ENCODE assay signal across 29 mouse cellular contexts in the genomic region with DNA sequence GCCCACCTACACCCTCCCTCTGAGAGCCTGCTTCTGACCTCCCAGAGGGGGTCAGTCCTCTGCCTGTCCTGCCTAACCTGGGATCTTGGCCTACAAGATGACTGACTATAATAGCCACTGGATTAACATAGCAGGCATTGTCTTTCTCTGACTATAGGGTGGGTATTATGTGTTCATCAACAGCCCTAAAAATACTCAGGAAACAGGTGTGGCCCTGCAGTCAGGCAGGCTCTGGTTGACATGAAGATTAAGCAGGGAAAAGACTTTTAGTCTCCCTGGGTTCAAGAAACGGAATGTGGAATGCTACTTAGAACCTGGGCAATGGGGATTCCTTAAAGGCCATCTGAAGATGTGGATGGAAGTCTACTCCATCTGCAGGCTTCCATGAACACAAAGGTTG. TPM values are rescaled to one million over a fixed set of nuclear protein-coding genes. Genes with fewer than 3 reads are reported as not detected.
DNase-seq lines count a peak whose midpoint lies in the region; ATAC-seq lines count a peak whose summit lies in the region.
"Had no signal": no experiment of that assay in that cellular context is flagged by ENCODE, and none has a peak within 500 bp of the region (broad histone marks: within the 10 kb centered on the region; RNA-seq: fewer than 3 reads in every experiment).

No protein-coding gene starts in this region.

- H3K9me3 ChIP-seq in heart, embryonic 11.5 days (replicated peaks; ENCODE audit: control insufficient read depth, low read length), result no peaks in the 10 kb centered on the region
- H3K9me3 ChIP-seq in heart, embryonic 16.5 days (replicated peaks; ENCODE audit: control insufficient read depth, low read length), result no peaks in the 10 kb centered on the region
- no peaks in the 10 kb centered on the region for H3K9me3 ChIP-seq in limb, embryonic 10.5 days (replicated peaks)
- no peaks in the 10 kb centered on the region for H3K9me3 ChIP-seq in limb, embryonic 15.5 days
- H3K9me3 ChIP-seq: embryonic facial prominence, embryonic 12.5 days; forebrain, embryonic 10.5 days; forebrain, embryonic 15.5 days; hindbrain, embryonic 12.5 days; liver, embryonic 15.5 days; lung, embryonic 15.5 days; midbrain, embryonic 12.5 days; neural tube, embryonic 13.5 days had no signal

- DNase-seq in heart, adult 9 months (ENCODE audit: low spot score in 2 of 2), result no peak
- no peak for DNase-seq in heart, postnatal 14 days
- no peak for DNase-seq in limb, embryonic 10.5 days (ENCODE audit: low spot score)
- no peak for DNase-seq in spleen, postnatal 4 days (ENCODE audit: low spot score in 2 of 2)
- DNase-seq: adrenal gland, postnatal 14 days; cerebellum, adult 11 months; cerebellum, adult 9-10 months; cerebellum, postnatal 36 days; kidney, adult 8-10 months; kidney, postnatal 4 days; lung, postnatal 36 days; thymus, postnatal 4 days had no signal

- 59% methylated on average over 1 of the region's 1 CpGs for WGBS in heart, embryonic 11.5 days (ENCODE audit: insufficient replicate concordance)
- WGBS in heart, embryonic 16.5 days, result 50% methylated on average over 1 of the region's 1 CpGs
- 67% methylated on average over 1 of the region's 1 CpGs for WGBS in limb, embryonic 10.5 days
- 67% methylated on average over 1 of the region's 1 CpGs for WGBS in limb, embryonic 15.5 days

- intact Hi-C loops in heart, postnatal 14 days (cut with DNase I), result no loop called here

- no peak for ATAC-seq in heart, embryonic 11.5 days (replicated peaks; ENCODE audit: insufficient number of reproducible peaks, low FRiP score, low TSS enrichment)
- no peak for ATAC-seq in heart, embryonic 16.5 days (replicated peaks; ENCODE audit: extremely low read depth, insufficient read depth, low FRiP score)
- ATAC-seq in limb, embryonic 15.5 days (ENCODE audit: insufficient number of reproducible peaks, low FRiP score, low TSS enrichment, low read depth), result no peak
- ATAC-seq: CD4-positive, CD25-positive, alpha-beta regulatory T cell, adult 4 months; forebrain, embryonic 15.5 days; intestine, embryonic 16.5 days had no signal

- no peaks in the 10 kb centered on the region for H3K27me3 ChIP-seq in heart, embryonic 11.5 days (ENCODE audit: control insufficient read depth, insufficient read depth, low read length)
- H3K27me3 ChIP-seq in heart, embryonic 16.5 days (ENCODE audit: control insufficient read depth, insufficient read depth, low read length), result no peaks in the 10 kb centered on the region
- H3K27me3 ChIP-seq in limb, embryonic 10.5 days (ENCODE audit: low read depth, poor library complexity, severe bottlenecking), result peaks cover 30% of the 10 kb centered on the region
- H3K27me3 ChIP-seq in limb, embryonic 15.5 days, result no peaks in the 10 kb centered on the region
- H3K27me3 ChIP-seq: lung, embryonic 15.5 days had no signal

- H3K36me3 ChIP-seq in heart, embryonic 11.5 days (ENCODE audit: control insufficient read depth, insufficient read depth, low read length), result no peaks in the 10 kb centered on the region; the same call in 1 of the 2 replicates
- H3K36me3 ChIP-seq in heart, embryonic 16.5 days (ENCODE audit: control insufficient read depth, insufficient read depth), result peaks cover 6% of the 10 kb centered on the region
- no peaks in the 10 kb centered on the region for H3K36me3 ChIP-seq in limb, embryonic 10.5 days
- H3K36me3 ChIP-seq in limb, embryonic 15.5 days, result no peaks in the 10 kb centered on the region
- H3K36me3 ChIP-seq: embryonic facial prominence, embryonic 12.5 days; forebrain, embryonic 10.5 days; forebrain, embryonic 15.5 days; hindbrain, embryonic 12.5 days; liver, embryonic 15.5 days; lung, embryonic 15.5 days; midbrain, embryonic 12.5 days; neural tube, embryonic 13.5 days had no signal

- H3K4me1 ChIP-seq in heart, embryonic 11.5 days (ENCODE audit: control insufficient read depth, insufficient read depth, low read length), result peaks cover 80% of the 10 kb centered on the region
- H3K4me1 ChIP-seq in heart, embryonic 16.5 days (ENCODE audit: control insufficient read depth, insufficient read depth, low read length), result peaks cover 66% of the 10 kb centered on the region
- peaks cover 48% of the 10 kb centered on the region for H3K4me1 ChIP-seq in limb, embryonic 10.5 days
- peaks cover 30% of the 10 kb centered on the region for H3K4me1 ChIP-seq in limb, embryonic 15.5 days

- peak overlapping the region; percentile 88 for H3K4me2 ChIP-seq in heart, embryonic 11.5 days
- H3K4me2 ChIP-seq in heart, embryonic 16.5 days (ENCODE audit: low read depth, low read length), result peak overlapping the region; percentile 85
- H3K4me2 ChIP-seq in limb, embryonic 15.5 days, result no peak overlapping the region
- H3K4me2 ChIP-seq: embryonic facial prominence, embryonic 12.5 days; forebrain, embryonic 15.5 days; hindbrain, embryonic 12.5 days; liver, embryonic 15.5 days; lung, embryonic 15.5 days; midbrain, embryonic 12.5 days; neural tube, embryonic 13.5 days had no signal

- H3K9ac ChIP-seq in heart, embryonic 11.5 days (ENCODE audit: low read depth, low read length), result peak overlapping the region; percentile 87
- peak overlapping the region; percentile 59 for H3K9ac ChIP-seq in heart, embryonic 16.5 days (ENCODE audit: low read length)
- no peak overlapping the region for H3K9ac ChIP-seq in limb, embryonic 15.5 days
- H3K9ac ChIP-seq: embryonic facial prominence, embryonic 12.5 days; forebrain, embryonic 15.5 days; hindbrain, embryonic 12.5 days; liver, embryonic 15.5 days; lung, embryonic 15.5 days; midbrain, embryonic 12.5 days; neural tube, embryonic 13.5 days had no signal

- H3K27ac ChIP-seq in heart, embryonic 11.5 days (ENCODE audit: low read depth, low read length), result peak overlapping the region; percentile 100
- H3K27ac ChIP-seq in heart, embryonic 16.5 days (ENCODE audit: low read length), result peak overlapping the region; percentile 100
- H3K27ac ChIP-seq in limb, embryonic 10.5 days, result 0 out of 2 replicates have a peak overlapping the region, but pooled peaks have one; percentile 27
- H3K27ac ChIP-seq in limb, embryonic 15.5 days, result peak overlapping the region; percentile 60
- H3K27ac ChIP-seq: embryonic facial prominence, embryonic 12.5 days; forebrain, embryonic 10.5 days; forebrain, embryonic 15.5 days; hindbrain, embryonic 12.5 days; kidney, postnatal 0 days; liver, embryonic 15.5 days; lung, embryonic 15.5 days; midbrain, embryonic 12.5 days; neural tube, embryonic 13.5 days had no signal

- 0 out of 2 replicates have a peak overlapping the region, but pooled peaks have one; percentile 65 for H3K4me3 ChIP-seq in heart, embryonic 11.5 days (ENCODE audit: low read depth, low read length)
- H3K4me3 ChIP-seq in heart, embryonic 16.5 days (ENCODE audit: low read length), result no peak overlapping the region; the same call in 1 of the 2 replicates
- no peak overlapping the region for H3K4me3 ChIP-seq in limb, embryonic 10.5 days
- H3K4me3 ChIP-seq in limb, embryonic 15.5 days, result no peak overlapping the region
- H3K4me3 ChIP-seq: embryonic facial prominence, embryonic 12.5 days; forebrain, embryonic 10.5 days; forebrain, embryonic 15.5 days; hindbrain, embryonic 12.5 days; liver, embryonic 15.5 days; lung, embryonic 15.5 days; midbrain, embryonic 12.5 days; neural tube, embryonic 13.5 days had no signal

RNA-seq across cellular contexts. Expression of gene Tnni1, which starts 19.3 kb away (rescaled TPM):
- 3,442 and 3,640 TPM in 2 replicates for polyA plus RNA-seq in heart, embryonic 11.5 days (2014; fragmentation: Nextera tagmentation; extraction: Ambion mirVana)
- 4,265 and 4,826 TPM in 2 replicates for polyA plus RNA-seq in heart, embryonic 16.5 days (2015; fragmentation: Nextera tagmentation; extraction: Ambion mirVana)
- 10 to 100 TPM; 18.6 to 29.4 TPM for total RNA-seq in heart, postnatal 14 days (2021)
- 8.3 and 12.7 TPM in 2 replicates for polyA plus RNA-seq in limb, embryonic 10.5 days (2016; fragmentation: Nextera tagmentation; extraction: Ambion mirVana)
- polyA plus RNA-seq in limb, embryonic 15.5 days (2015; fragmentation: Nextera tagmentation; extraction: Ambion mirVana), result 231 and 577 TPM in 2 replicates
- total RNA-seq: adrenal gland, postnatal 14 days; midbrain, postnatal 0 days had no signal
- polyA plus RNA-seq: CD4-positive, CD25-positive, alpha-beta regulatory T cell, adult 4 months; liver, adult 2 months had no signal

RNA-seq across cellular contexts. Expression of gene Lad1, which starts 19.9 kb away (rescaled TPM):
- polyA plus RNA-seq in heart, embryonic 11.5 days (2014; fragmentation: Nextera tagmentation; extraction: Ambion mirVana), result 2.3 and 3.1 TPM in 2 replicates
- polyA plus RNA-seq in heart, embryonic 16.5 days (2015; fragmentation: Nextera tagmentation; extraction: Ambion mirVana), result 5.9 TPM in 2 replicates
- 1 to 10 TPM; 4.9 to 6.0 TPM for total RNA-seq in heart, postnatal 14 days (2021)
- 5.1 and 6.0 TPM in 2 replicates for polyA plus RNA-seq in limb, embryonic 10.5 days (2016; fragmentation: Nextera tagmentation; extraction: Ambion mirVana)
- polyA plus RNA-seq in limb, embryonic 15.5 days (2015; fragmentation: Nextera tagmentation; extraction: Ambion mirVana), result 63.8 and 67.8 TPM in 2 replicates
- total RNA-seq: adrenal gland, postnatal 14 days; megakaryocyte, adult 5-6 weeks had no signal

RNA-seq across cellular contexts. Expression of gene Phlda3, which starts 32.6 kb away (rescaled TPM):
- polyA plus RNA-seq in heart, embryonic 11.5 days (2014; fragmentation: Nextera tagmentation; extraction: Ambion mirVana), result 61.5 and 68.1 TPM in 2 replicates
- 77.1 and 80.4 TPM in 2 replicates for polyA plus RNA-seq in heart, embryonic 16.5 days (2015; fragmentation: Nextera tagmentation; extraction: Ambion mirVana)
- total RNA-seq in heart, postnatal 14 days (2021), result 10 to 100 TPM; 17.2 to 18.4 TPM
- polyA plus RNA-seq in limb, embryonic 10.5 days (2016; fragmentation: Nextera tagmentation; extraction: Ambion mirVana), result 30.2 and 33.0 TPM in 2 replicates
- 96.2 and 105 TPM in 2 replicates for polyA plus RNA-seq in limb, embryonic 15.5 days (2015; fragmentation: Nextera tagmentation; extraction: Ambion mirVana)

RNA-seq across cellular contexts. Expression of gene Tnnt2, which starts 37.7 kb away (rescaled TPM):
- polyA plus RNA-seq in heart, embryonic 11.5 days (2014; fragmentation: Nextera tagmentation; extraction: Ambion mirVana), result 3,916 and 3,947 TPM in 2 replicates
- polyA plus RNA-seq in heart, embryonic 16.5 days (2015; fragmentation: Nextera tagmentation; extraction: Ambion mirVana), result 9,605 and 10,628 TPM in 2 replicates
- total RNA-seq in heart, postnatal 14 days (2021), result 1,000 to 10,000 TPM; 7,950 to 8,027 TPM
- 2.1 and 4.0 TPM in 2 replicates for polyA plus RNA-seq in limb, embryonic 10.5 days (2016; fragmentation: Nextera tagmentation; extraction: Ambion mirVana)
- polyA plus RNA-seq in limb, embryonic 15.5 days (2015; fragmentation: Nextera tagmentation; extraction: Ambion mirVana), result 87.0 and 226 TPM in 2 replicates
- total RNA-seq: megakaryocyte, adult 5-6 weeks had no signal

Comparison
In these comparisons a context has a peak if more than half of its experiments do, and no peak if none do; other contexts are left out.
1. RNA of gene Tnni1, which starts 19.3 kb away (polyA plus RNA-seq): 4,265 to 4,826 TPM in heart, embryonic 16.5 days, 3,442 to 3,640 TPM in heart, embryonic 11.5 days and 231 to 577 TPM in limb, embryonic 15.5 days; 8.3 to 12.7 TPM in limb, embryonic 10.5 days; every median in the first group is over 10 times any median in the second.
2. H3K27ac ChIP-seq: peak in every context shown above with its lines; median percentile 100 in heart, embryonic 11.5 days; 100 in heart, embryonic 16.5 days; 60 in limb, embryonic 15.5 days; 27 in limb, embryonic 10.5 days.